Mouse (Mus musculus) kidney, adult 18-20 months (tissue): ENCODE results near the gene Gas8.
A peak's percentile ranks its signal among the peaks of the same experiment; 100 is the strongest.
"Not testable (repeated sequence)": the region's sequence is repeated elsewhere in the genome, so short reads cannot be mapped to it uniquely, and the experiment has no call there.

Source experiments
- DNase-seq: peaks from one replicate; pipeline ENCODE4 v3.0.0; 2021

Gene Gas8

DNA sequence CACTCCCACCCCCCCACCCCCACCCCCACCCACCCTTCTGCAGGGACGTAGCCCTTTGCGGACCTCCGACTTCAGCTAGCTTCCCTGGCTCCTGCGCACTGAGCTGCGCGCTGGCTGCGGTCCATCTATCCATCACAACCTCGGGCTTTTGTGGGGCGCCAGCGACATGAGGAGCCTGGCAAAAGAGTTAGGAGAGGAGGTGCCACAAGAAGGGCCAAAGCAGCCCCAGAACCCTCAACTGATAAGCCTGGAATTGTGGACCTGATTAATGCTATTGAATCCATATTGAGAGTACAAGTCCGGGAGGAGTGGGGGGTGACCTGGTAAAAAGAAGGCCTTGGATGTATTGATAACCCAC, 3.1 kb upstream of the Gas8 start:
- DNase-seq: no peak

DNA sequence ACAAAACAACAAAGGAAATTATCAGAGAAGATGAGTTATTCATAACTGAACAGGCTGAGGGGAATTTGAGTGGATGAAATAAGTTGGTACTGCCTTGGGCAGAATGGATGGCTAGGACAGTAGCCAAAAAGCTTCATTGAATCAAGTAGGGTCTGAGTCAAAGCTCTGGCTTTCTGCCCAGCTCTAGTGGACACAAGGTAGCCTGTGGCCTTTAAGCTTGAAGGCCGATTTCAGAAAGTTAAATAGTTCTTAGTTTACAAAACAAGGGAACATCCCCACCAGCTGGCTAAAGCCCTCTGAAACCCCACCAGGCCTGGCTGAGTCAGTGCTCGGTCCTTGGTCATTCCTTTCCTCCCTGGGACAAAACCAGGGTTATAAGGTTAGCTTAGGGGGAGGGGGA, 2.0 kb upstream of the Gas8 start:
- DNase-seq: no peak

DNA sequence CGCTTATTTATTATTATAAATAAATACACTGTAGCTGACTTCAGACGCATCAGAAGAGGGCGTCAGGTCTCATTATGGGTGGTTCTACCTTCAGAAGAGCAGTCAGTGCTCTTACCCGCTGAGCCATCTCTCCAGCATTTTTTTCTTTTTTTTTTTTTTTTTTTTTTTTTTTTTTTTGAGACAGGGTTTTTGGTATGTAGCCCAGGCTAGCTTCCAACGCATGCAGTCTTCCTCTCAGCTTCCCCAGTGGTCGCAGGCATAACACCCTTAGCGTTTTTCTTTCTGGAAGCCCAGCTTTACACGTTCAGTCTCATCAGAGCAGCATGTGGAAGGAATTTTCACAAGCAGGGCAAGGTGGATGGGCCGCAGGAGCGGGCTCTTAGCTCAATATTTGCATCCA, 462 bp upstream of the Gas8 start:
- no peak for DNase-seq

DNA sequence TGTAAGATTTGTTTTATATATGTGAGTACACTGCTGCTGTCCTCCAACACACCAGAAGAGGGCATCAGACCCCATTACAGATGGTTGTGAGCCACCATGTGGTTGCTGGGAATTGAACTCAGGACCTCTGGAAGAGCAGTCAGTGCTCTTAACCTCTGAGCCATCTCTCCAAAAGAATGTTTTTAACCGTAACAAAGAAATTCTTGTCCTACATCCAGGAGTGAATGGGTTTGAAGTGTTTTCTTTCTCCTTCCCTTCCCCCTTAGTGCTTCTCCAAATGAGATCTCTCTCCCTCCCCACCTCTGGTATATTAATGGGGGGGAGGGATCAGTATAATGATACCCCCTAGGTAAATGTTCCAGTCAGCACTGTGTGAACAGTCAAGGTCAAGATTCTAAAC, 1.4 kb downstream of the Gas8 start:
- DNase-seq: not testable (repeated sequence)

DNA sequence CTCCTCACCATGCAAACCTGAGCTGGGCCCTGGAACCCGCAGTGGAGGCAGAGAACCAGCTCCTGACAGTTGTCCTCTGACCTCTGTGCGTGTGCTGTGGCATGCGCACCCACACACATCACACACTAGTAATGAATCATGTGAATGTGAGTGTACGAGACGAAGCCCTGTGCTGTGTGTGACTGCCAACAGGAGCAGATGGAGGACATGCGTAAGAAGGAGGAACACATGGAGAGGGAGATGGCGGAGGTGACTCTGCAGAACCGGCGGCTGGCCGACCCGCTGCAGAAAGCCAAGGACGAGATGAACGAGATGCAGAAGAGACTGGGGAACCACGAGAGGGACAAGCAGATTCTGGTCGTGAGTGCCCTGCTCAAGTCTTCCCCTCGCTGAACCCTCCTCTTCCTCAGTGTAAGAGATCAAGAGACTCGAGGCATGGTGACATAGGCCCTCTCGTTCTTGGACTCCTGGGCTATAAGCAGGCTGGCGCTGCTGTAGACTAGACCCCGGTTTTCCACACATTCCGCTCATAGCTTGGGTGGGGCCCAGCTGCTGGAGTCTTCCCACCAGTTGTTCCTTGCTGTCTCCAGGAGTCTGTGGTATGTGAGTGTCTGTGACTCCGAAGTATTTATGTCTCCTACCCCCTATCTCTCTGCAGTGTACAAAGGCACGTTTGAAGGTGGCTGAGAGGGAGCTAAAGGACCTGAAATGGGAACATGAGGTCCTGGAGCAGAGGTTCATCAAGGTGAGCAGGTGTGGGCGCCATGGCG, 9.3 kb downstream of the Gas8 start:
- no peak for DNase-seq

DNA sequence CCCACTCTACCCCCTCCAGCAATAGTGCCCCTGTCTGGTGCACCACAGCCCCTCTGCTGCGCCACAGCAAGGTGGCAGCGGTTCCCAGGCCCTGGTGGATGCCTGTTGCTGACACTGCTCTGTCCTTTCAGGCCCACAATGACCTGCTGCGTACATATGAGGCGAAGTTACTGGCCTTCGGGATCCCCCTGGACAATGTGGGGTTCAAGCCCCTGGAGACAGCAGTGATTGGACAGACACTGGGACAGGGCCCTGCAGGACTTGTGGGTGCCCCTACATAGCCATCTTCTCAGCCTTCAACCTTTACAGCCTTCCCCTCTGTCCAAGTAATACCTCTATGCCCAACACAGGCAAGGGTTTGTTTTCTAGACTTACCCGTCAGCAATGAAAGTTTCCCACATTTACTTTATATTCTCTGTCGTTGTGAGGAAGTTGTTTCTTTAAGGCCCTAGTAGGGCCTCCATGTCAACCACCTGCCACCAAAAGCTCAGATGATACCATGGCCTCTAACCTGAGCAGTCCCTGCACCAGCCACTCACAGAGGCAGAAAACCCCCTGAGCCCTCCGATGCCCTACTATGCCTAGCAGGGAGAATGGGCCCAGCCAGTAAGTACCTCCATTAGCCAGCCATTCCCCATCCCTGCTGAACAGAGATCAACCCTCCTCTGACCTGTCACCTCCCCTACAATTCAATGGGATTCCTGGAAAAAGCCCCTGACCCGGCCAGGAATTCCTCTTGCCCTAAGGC, 17.8 kb downstream of the Gas8 start:
- no peak for DNase-seq

DNA sequence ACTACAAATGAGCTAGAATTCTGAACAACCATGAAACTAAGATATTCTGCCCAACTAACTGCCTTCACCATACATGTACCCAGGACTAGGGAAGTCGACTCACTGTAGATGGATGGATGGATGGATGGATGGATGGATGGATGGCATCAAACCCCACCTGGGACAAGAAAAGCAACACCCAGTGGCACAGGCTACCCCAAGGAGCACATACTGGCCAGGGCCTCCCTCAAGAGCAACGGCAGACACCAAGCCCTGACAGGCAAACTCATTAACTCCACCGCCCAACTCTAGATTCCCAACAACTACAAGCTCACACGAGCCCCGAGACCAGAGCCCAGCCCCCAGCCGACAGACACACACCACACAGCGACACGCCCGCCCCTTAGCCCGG, 18.4 kb downstream of the Gas8 start:
- DNase-seq: no peak

DNA sequence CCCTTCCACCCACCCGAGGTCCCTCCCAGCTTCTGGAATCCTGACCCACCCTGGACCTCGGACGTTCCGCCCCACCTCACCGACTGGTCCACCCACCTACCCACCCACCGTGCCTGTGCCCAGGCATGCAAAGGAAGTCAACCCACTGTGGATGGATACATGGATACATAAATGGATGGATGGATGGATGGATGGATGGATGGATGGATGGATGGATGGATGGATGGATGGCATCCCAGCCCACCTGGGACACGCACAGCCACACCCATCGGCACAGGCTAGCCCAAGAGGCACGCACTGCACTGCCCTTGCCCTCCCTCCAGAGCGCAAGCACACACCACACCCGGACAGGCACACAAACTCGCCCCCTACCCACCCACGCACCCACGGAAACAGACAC, 19.0 kb downstream of the Gas8 start:
- DNase-seq: peak; percentile 18

DNA sequence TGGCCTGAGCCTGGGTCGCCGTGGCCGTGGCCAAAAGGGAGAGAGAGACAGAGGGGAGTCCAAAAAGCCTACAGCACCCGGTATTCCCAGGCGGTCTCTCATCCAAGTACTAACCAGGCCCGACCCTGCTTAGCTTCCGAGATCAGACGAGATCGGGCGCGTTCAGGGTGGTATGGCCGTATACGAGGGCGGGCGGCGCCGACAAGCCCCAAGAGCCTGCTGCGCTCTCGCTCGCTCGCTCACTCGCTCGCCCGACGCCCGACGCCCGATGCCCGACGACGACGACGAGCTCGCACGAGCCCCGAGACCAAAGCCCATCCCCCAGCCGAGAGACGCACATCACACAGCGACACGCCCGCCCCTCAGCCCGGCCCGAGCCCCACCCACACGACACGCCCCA, 45.6 kb downstream of the Gas8 start:
- not testable (repeated sequence) for DNase-seq

DNA sequence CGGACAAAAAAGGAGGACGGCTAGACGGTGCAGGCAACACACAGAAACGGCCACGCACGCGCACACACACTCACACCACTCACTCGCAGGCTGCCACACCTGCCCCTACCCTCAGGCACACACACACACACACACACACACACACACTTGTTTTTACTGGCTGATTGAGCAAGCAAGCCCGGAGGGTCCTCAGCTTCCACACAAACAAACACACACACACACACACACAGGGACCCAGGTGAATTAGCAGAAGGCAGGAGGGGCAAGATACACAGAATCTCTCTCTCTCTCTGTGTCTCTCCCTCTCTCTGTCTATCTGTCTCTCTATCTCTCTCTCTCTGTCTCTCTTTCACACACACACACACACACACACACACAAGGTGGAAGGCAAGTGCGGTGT, 56.8 kb downstream of the Gas8 start:
- DNase-seq: peak; percentile 2
